ENCODE assay signal across 28 mouse cellular contexts in genomic region chr13:53177424-53177718, GRCm38 (mm10).
A peak's percentile ranks its signal among the peaks of the same experiment; 100 is the strongest.
DNase-seq lines count a peak whose midpoint lies in the region; ATAC-seq and TF ChIP-seq lines count a peak whose summit lies in the region.
"Had no signal": no experiment of that assay in that cellular context is flagged by ENCODE, and none has a peak within 500 bp of the region (broad histone marks: within the 10 kb centered on the region; RNA-seq: fewer than 3 reads in every experiment).

No protein-coding gene starts in this region.

- H3K27ac ChIP-seq in heart, embryonic 13.5 days (replicated peaks) = 0 out of 2 replicates have a peak overlapping the region, but pooled peaks have one; percentile 12
- H3K27ac ChIP-seq in testis, adult 2 months (ENCODE audit: control insufficient read depth, insufficient read depth, low read depth, low read length) = peak overlapping the region; percentile 40; the same call in 1 of the 2 replicates
- 0 out of 2 replicates have a peak overlapping the region, but pooled peaks have one; percentile 39 for H3K27ac ChIP-seq in embryonic facial prominence, embryonic 14.5 days (replicated peaks; ENCODE audit: low read depth, low read length)
- H3K27ac ChIP-seq: limb, embryonic 15.5 days; liver, embryonic 13.5 days had no signal

- no peaks in the 10 kb centered on the region for H3K36me3 ChIP-seq in heart, embryonic 13.5 days
- no peaks in the 10 kb centered on the region for H3K36me3 ChIP-seq in testis, adult 2 months (ENCODE audit: control insufficient read depth, insufficient read depth, low read length)
- H3K36me3 ChIP-seq in embryonic facial prominence, embryonic 14.5 days (ENCODE audit: control insufficient read depth, insufficient read depth, low read length) = no peaks in the 10 kb centered on the region
- H3K36me3 ChIP-seq: hindbrain, embryonic 15.5 days; intestine, embryonic 15.5 days; limb, embryonic 15.5 days; liver, embryonic 13.5 days; midbrain, embryonic 12.5 days; stomach, embryonic 15.5 days had no signal

- WGBS in heart, embryonic 13.5 days = 56% methylated on average over 7 of the region's 7 CpGs
- WGBS in embryonic facial prominence, embryonic 14.5 days = 32% methylated on average over 7 of the region's 7 CpGs

- H3K27me3 ChIP-seq in heart, embryonic 13.5 days (replicated peaks) = no peaks in the 10 kb centered on the region
- H3K27me3 ChIP-seq in testis, adult 2 months (ENCODE audit: control insufficient read depth, insufficient read depth, low read length) = no peaks in the 10 kb centered on the region
- H3K27me3 ChIP-seq in embryonic facial prominence, embryonic 14.5 days (replicated peaks; ENCODE audit: control insufficient read depth, insufficient read depth, low read length) = no peaks in the 10 kb centered on the region
- H3K27me3 ChIP-seq: hindbrain, embryonic 15.5 days; intestine, embryonic 15.5 days; limb, embryonic 15.5 days; liver, embryonic 13.5 days; megakaryocyte, embryonic 14.5 days; stomach, embryonic 15.5 days had no signal

- no peaks in the 10 kb centered on the region for H3K9me3 ChIP-seq in heart, embryonic 13.5 days
- no peaks in the 10 kb centered on the region for H3K9me3 ChIP-seq in embryonic facial prominence, embryonic 14.5 days (ENCODE audit: control insufficient read depth, low read length)
- H3K9me3 ChIP-seq: hindbrain, embryonic 15.5 days; intestine, embryonic 15.5 days; limb, embryonic 15.5 days; liver, embryonic 13.5 days; megakaryocyte, embryonic 14.5 days; midbrain, embryonic 12.5 days; stomach, embryonic 15.5 days had no signal

- DNase-seq in heart, postnatal 4 days = no peak
- DNase-seq in testis, postnatal 10 days (ENCODE audit: low spot score) = no peak
- no peak for DNase-seq in embryonic facial prominence, embryonic 14.5 days (ENCODE audit: low spot score)
- no peak for DNase-seq in frontal cortex, postnatal 14 days (ENCODE audit: low spot score in 2 of 2)
- DNase-seq in retina, postnatal 1 day = no peak
- DNase-seq: adrenal gland, adult 2 months; cerebellum, adult 18-20 months; cerebellum, postnatal 10 days; gastrocnemius, postnatal 14 days; kidney, adult 9 months; kidney, postnatal 14 days; layer of hippocampus, adult 9-11 months; liver, embryonic 13.5 days; lung, adult 18-20 months; lung, postnatal 4 days; right cerebral cortex, postnatal 14 days; thymus, adult 18-20 months; thymus, postnatal 25 days had no signal

- no peak for TF ChIP-seq CTCF in testis, adult 2 months (IDR thresholded peaks at IDR 0.05; ENCODE audit: control insufficient read depth, insufficient read depth, insufficient replicate concordance, low read depth, low read length)

- TF ChIP-seq POLR2A in testis, adult 2 months (IDR thresholded peaks at IDR 0.05; ENCODE audit: control insufficient read depth, low read depth, low read length) = no peak

- no peak overlapping the region for H3K9ac ChIP-seq in heart, embryonic 13.5 days
- H3K9ac ChIP-seq in embryonic facial prominence, embryonic 14.5 days (ENCODE audit: low read depth, low read length) = no peak overlapping the region
- H3K9ac ChIP-seq: hindbrain, embryonic 15.5 days; intestine, embryonic 15.5 days; limb, embryonic 15.5 days; liver, embryonic 13.5 days; midbrain, embryonic 12.5 days; stomach, embryonic 15.5 days had no signal

- no peak overlapping the region for H3K4me2 ChIP-seq in heart, embryonic 13.5 days
- H3K4me2 ChIP-seq in embryonic facial prominence, embryonic 14.5 days (ENCODE audit: low read depth, low read length) = no peak overlapping the region
- H3K4me2 ChIP-seq: hindbrain, embryonic 15.5 days; intestine, embryonic 15.5 days; limb, embryonic 15.5 days; liver, embryonic 13.5 days; stomach, embryonic 15.5 days had no signal

- ATAC-seq in heart, embryonic 13.5 days (ENCODE audit: extremely low read depth, insufficient number of reproducible peaks, low FRiP score, low TSS enrichment) = no peak
- no peak for ATAC-seq in embryonic facial prominence, embryonic 14.5 days (ENCODE audit: low read depth)
- ATAC-seq: activated CD4-positive, CD25-positive, alpha-beta regulatory T cell, adult 4 months; CD4-positive, CD25-positive, alpha-beta regulatory T cell, adult 4 months had no signal

- H3K4me1 ChIP-seq in heart, embryonic 13.5 days = peaks cover 68% of the 10 kb centered on the region
- peaks cover 16% of the 10 kb centered on the region for H3K4me1 ChIP-seq in testis, adult 2 months (ENCODE audit: control insufficient read depth, insufficient read depth, low read length)
- H3K4me1 ChIP-seq in embryonic facial prominence, embryonic 14.5 days (ENCODE audit: control insufficient read depth, insufficient read depth, low read length) = peaks cover 48% of the 10 kb centered on the region
- H3K4me1 ChIP-seq: liver, embryonic 13.5 days; megakaryocyte, embryonic 14.5 days had no signal

- no peak overlapping the region for H3K4me3 ChIP-seq in heart, embryonic 13.5 days
- H3K4me3 ChIP-seq in testis, adult 2 months (ENCODE audit: control insufficient read depth, low read depth, low read length) = no peak overlapping the region
- no peak overlapping the region for H3K4me3 ChIP-seq in embryonic facial prominence, embryonic 14.5 days (ENCODE audit: low read depth, low read length)
- H3K4me3 ChIP-seq: hindbrain, embryonic 15.5 days; intestine, embryonic 15.5 days; limb, embryonic 15.5 days; liver, embryonic 13.5 days; megakaryocyte, embryonic 14.5 days; midbrain, embryonic 12.5 days; stomach, embryonic 15.5 days had no signal
